Mouse (Mus musculus): ENCODE data around the gene Kdf1.

DNA sequence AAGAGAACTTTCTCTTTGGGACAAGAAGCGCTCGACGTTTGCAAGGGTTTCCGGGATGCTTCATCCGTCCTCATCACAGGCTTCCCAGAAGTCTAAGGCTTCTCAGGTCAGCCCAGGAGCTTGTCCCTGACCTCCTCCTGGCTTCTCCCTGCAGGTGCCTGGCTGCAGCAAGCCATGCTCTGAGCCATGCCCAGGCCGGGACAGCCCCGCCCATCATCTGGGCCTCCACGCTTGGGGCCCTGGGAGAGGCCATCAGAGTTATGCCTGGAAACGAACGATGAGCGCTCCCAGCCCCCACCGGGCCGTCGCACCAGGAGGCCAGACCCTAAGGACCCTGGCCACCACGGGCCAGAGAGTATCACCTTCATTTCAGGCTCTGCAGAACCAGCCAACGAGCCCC is 9.0 kb downstream of the Kdf1 start:
- TF ChIP-seq CTCF (conservative IDR thresholded peaks at IDR 0.05 in 1 of 2, IDR thresholded peaks at IDR 0.05 in 1 of 2; ENCODE audit: low read depth in 2 of 2, low read length in 2 of 2) (no peak), ZNF384 (IDR thresholded peaks at IDR 0.05; ENCODE audit: low read depth, low read length) (no peak), MEF2A (IDR thresholded peaks at IDR 0.05; ENCODE audit: borderline replicate concordance, low read depth, low read length) (no peak), JUND (conservative IDR thresholded peaks at IDR 0.05; ENCODE audit: low read depth, low read length) (no peak), POLR2A (IDR thresholded peaks at IDR 0.05; ENCODE audit: low read depth, low read length) (no peak), TCF12 (IDR thresholded peaks at IDR 0.05; ENCODE audit: low read depth, low read length) (no peak), USF1 (IDR thresholded peaks at IDR 0.05; ENCODE audit: low read depth, low read length) (no peak), CHD1 (IDR thresholded peaks at IDR 0.05; ENCODE audit: low read depth, low read length) (no peak), EP300 (IDR thresholded peaks at IDR 0.05; ENCODE audit: low read length) (no peak), ZC3H11A (IDR thresholded peaks at IDR 0.05; ENCODE audit: low read depth, low read length) (no peak)

Data from CH12.LX (cell line).